Mouse (Mus musculus) hindbrain, postnatal 0 days (tissue): ENCODE data around the gene Prdm4. TPM values are rescaled to one million over a fixed set of nuclear protein-coding genes. Genes with fewer than 3 reads are reported as not detected.
A peak's percentile ranks its signal among the peaks of the same experiment; 100 is the strongest.

Experiments
- ATAC-seq: fragments of 200-750 bp; cut with Nextera tagmentation; 2 replicates; pipeline ENCODE4 v1.8.0; 2017; ENCODE audit warnings: mild to moderate bottlenecking, moderate TSS enrichment, moderate library complexity
- DNase-seq: peaks from one replicate; pipeline ENCODE4 v3.0.0-alpha.2; 2015; ENCODE audit warnings: low spot score
- H3K27ac ChIP-seq: fragments of 300-500 bp; sonication (generic); 2 replicates; pipeline ENCODE4 v1.5.1; 2014; ENCODE audit warnings: mild to moderate bottlenecking
- H3K27me3 ChIP-seq: fragments of 300-500 bp; sonication (generic); 2 replicates; pipeline ENCODE4 v1.6.1; 2014; ENCODE audit warnings: low read length, mixed read lengths; ENCODE audit not compliant: insufficient read depth
- H3K36me3 ChIP-seq: fragments of 300-500 bp; sonication (generic); 2 replicates; pipeline ENCODE4 v1.6.1; 2014; ENCODE audit warnings: low read length, mixed read lengths; ENCODE audit not compliant: insufficient read depth
- H3K4me1 ChIP-seq: fragments of 300-500 bp; sonication (generic); 2 replicates; pipeline ENCODE4 v1.6.1; 2014; ENCODE audit warnings: antibody characterized with exemption, low read length, mixed read lengths; ENCODE audit not compliant: insufficient read depth
- H3K4me2 ChIP-seq: fragments of 300-500 bp; sonication (generic); 2 replicates; pipeline ENCODE4 v1.6.1; 2014; ENCODE audit warnings: low read depth, mild to moderate bottlenecking, low read length, moderate library complexity, mixed read lengths
- H3K4me3 ChIP-seq: fragments of 300-500 bp; sonication (generic); 2 replicates; pipeline ENCODE4 v1.5.1; 2014; ENCODE audit warnings: low read length
- H3K9ac ChIP-seq: fragments of 300-500 bp; sonication (generic); replicated peaks from 2 replicates; pipeline ENCODE4 v1.6.1; 2014; ENCODE audit warnings: mild to moderate bottlenecking, low read length, moderate library complexity, mixed read lengths
- H3K9me3 ChIP-seq: fragments of 300-500 bp; sonication (generic); 2 replicates; pipeline ENCODE4 v1.6.1; 2016; ENCODE audit warnings: low read length, mixed read lengths
- CTCF ChIP-seq: IDR thresholded peaks from 2 replicates; pipeline ENCODE4 v1.5.1; 2016; ENCODE audit warnings: antibody characterized with exemption, control low read depth, low read depth
- WGBS: fragments of 180-500 bp; shearing (Covaris S2); extraction: QIAGEN DNeasy Blood & Tissue Kit; methylation state at CpG from one replicate; pipeline ENCODE4 v1.1.7; 2014; 5-methylcytosine and 5-hydroxymethylcytosine counted together
- polyA plus RNA-seq: library from polyadenylated mRNA; unstranded; fragments of >200 nt; fragmentation: Nextera tagmentation; extraction: Ambion mirVana; gene quantifications from 2 replicates; pipeline ENCODE4 v1.2.1, GENCODE M21; 2015
- total RNA-seq: library from RNA; depleted of rRNA; stranded (reverse); fragments of >200 nt; gene quantifications from 2 replicates; pipeline ENCODE4 v1.2.3, GENCODE M21; 2014; rRNA removed

Gene Prdm4
- total RNA-seq (52.8 and 56.8 TPM in 2 replicates), polyA plus RNA-seq (11.7 and 11.8 TPM in 2 replicates)

DNA sequence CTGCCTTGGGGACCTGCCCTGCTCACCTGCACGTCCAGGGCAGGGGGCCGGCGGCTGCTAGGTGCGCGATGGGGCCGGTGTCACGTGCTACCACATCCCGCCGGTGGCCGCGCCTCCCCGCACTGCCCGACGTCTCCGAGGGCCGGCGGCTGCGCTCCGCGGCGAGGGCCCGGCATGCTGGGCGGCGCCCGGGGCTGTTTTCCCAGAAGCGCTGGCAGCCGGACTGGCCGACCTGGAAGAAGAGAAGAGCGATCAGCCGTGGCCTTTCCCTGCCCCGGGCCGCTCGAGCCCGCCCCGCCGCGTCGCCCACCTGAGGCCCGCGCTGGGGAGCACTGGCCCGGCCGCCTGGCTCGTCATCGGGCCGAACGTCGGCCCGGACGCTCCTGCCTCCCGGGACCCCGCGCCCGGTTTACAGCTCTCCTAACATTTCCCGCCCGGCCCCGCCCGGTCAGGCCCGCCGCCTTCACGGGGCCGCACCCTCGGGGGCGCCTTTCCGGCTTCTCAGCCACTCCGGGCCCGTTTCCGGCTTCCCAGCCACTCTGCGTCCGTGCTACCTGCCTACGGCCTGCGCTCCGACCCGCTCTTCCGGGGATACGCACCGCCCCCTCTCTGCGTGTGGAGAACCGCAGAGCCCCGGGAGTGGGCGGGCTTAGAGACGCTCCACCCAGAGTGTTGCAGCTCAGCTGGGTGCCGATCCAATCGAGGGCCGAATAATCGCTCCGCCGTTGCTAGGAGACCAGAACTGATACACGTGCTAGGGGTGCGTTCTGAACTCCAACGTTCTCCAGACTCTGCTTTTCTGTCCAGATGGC is at the start of gene Prdm4:
Gene Prdm4 (minus strand): TSS at position 645 of the 812 bp plus-strand sequence.
- H3K4me2 ChIP-seq, result peak within 1 kb of the TSS; percentile 78
- H3K36me3 ChIP-seq, result peaks cover 20% of the 10 kb centered on the region; the same call in 1 of the 2 replicates
- WGBS, result under 1% methylated on average over 74 of the region's 90 CpGs
- peak; percentile 52 for TF ChIP-seq CTCF
- H3K4me1 ChIP-seq, result peaks cover 11% of the 10 kb centered on the region; the same call in 1 of the 2 replicates
- no peaks in the 10 kb centered on the region for H3K27me3 ChIP-seq
- peak within 1 kb of the TSS; percentile 83 for H3K9ac ChIP-seq
- peak; percentile 100 for ATAC-seq
- H3K27ac ChIP-seq, result peak within 1 kb of the TSS; percentile 87
- H3K9me3 ChIP-seq, result no peaks in the 10 kb centered on the region
- H3K4me3 ChIP-seq, result peak within 1 kb of the TSS; percentile 93
- DNase-seq, result peak; percentile 99

DNA sequence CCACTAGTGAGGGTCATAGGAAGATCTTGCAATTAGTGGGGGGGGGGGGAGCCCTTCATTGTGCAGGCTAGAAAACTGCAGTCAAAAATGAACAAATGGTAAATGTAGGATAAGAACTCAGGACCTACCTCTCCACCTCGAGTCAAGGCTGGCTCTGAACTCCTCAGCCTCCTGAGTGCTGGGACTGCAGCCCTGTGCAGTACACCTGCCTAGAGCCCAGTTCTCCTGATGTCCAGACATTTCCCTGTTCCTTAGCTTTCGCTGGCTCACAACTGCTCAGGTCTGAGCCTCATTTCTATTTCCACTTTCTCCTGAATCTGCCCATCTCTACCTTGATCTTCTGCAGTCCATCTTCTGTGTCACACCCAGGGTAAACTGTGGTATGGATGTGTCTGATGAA is 49.5 kb upstream of the Prdm4 start:
- Histone ChIP-seq H3K9ac (no peak overlapping the region), H3K27me3 (no peaks in the 10 kb centered on the region), H3K4me3 (no peak overlapping the region), H3K27ac (no peak overlapping the region), H3K4me1 (no peaks in the 10 kb centered on the region), H3K9me3 (no peaks in the 10 kb centered on the region), H3K36me3 (no peaks in the 10 kb centered on the region), H3K4me2 (no peak overlapping the region)
- no peak for TF ChIP-seq CTCF
- DNase-seq (no peak), ATAC-seq (no peak)
- WGBS, result 53% methylated on average over 2 of the region's 2 CpGs

DNA sequence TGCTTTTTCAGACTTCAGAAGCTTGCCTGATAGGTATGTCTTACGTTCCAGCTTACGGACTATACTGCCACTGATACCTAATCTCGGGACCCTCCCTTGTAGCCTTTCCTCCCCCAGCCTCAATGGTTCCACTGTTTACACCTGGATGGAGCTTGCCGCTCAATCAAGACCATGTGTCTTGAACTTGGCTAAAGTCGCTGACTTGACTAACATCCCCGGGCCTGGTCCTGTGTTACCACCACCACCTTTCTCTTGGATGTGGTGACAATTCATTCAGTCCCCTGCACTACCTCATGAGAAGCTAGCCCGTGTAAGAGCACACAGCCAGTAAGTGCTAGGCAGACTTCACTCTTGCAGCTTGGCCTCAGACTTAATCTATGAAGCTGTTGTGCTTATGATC is 47.4 kb upstream of the Prdm4 start:
- TF ChIP-seq CTCF, result no peak
- Histone ChIP-seq H3K36me3 (no peaks in the 10 kb centered on the region), H3K9ac (no peak overlapping the region), H3K27me3 (no peaks in the 10 kb centered on the region), H3K4me2 (no peak overlapping the region), H3K9me3 (no peaks in the 10 kb centered on the region), H3K27ac (no peak overlapping the region), H3K4me3 (no peak overlapping the region), H3K4me1 (no peaks in the 10 kb centered on the region)
- no peak for DNase-seq
- ATAC-seq, result no peak
- WGBS, result 91% methylated on average over 7 of the region's 7 CpGs

DNA sequence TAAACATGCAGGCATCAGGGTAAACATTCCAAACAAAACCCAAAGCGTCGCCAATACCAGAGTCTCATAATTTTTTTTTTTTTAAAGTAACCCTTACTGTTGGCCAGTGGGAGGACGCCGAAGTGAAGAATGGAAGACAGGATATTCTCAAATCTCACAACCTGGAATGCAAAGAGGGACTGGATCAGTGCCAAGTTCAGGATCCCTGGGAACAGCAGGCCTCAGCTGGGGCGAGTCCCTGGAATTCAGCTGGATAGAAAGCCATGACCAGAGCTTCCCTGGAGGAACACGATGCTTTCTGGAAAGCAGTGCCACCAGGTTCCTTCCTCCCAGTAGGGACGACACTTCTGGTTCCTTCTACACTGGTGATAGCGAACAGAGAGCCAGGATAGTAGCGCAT is 46.0 kb upstream of the Prdm4 start:
- DNase-seq (no peak), ATAC-seq (no peak)
- 73% methylated on average over 9 of the region's 9 CpGs for WGBS
- no peak for TF ChIP-seq CTCF
- no peaks in the 10 kb centered on the region for H3K4me1 ChIP-seq
- H3K36me3 ChIP-seq, result no peaks in the 10 kb centered on the region
- no peak overlapping the region for H3K27ac ChIP-seq
- H3K27me3 ChIP-seq, result no peaks in the 10 kb centered on the region
- H3K4me3 ChIP-seq, result no peak overlapping the region
- no peaks in the 10 kb centered on the region for H3K9me3 ChIP-seq
- H3K4me2 ChIP-seq, result no peak overlapping the region
- H3K9ac ChIP-seq, result no peak overlapping the region

DNA sequence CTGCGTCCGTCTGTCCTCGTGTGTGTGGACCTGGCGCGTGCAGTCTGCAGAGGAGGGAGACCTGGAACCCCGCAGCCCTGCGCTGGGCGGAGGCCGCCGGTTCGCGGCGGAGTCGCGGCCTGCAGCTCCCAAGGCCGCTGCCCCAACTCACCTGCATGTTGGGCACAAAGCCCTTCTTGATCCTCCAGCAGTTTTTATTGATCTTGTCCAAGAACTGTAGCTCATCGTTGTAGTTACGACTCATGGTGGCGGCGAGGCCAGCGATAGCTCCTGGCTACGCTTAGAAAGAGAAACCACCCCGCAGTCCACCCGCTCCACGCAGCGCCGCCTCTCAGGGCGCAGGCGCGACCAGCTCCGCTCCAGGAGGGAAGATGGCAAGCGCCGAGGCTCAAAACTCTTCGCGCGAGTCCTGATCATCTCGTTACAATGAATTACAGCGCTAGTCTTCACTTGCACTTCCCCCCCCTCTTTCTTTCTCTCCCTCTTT is 40.6 kb upstream of the Prdm4 start, which contains the start of gene Rtcb:
Gene Rtcb (minus strand): TSS at position 360 of the 487 bp plus-strand sequence.
- peak; percentile 98 for DNase-seq
- WGBS, result under 1% methylated on average over 38 of the region's 38 CpGs

DNA sequence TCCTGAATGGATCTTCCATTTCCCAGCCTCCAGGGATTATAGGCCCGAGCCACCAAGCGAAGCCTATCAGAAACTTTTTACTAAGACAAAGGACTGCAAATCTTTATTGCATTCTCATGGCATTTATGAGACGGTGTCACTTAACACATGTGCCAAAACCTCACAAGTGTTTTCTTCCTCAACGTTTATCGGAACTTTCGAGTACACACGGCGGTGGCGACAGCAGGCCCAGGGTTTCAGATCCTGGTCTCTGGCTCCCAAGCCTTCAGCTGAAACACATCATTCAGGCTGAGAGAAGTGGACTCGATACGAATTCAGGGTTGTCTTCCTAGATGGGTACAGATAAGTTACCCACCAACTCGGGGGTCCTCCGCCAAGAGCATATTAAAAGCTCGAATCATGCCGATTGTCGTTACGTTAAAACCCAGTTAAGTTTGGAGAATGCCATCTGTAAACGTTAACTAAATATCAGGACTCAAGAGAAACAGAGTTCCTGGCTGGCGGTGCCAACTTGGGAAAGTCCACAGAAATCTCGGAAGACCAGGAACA is 40.0 kb upstream of the Prdm4 start:
- Histone ChIP-seq H3K27me3 (no peaks in the 10 kb centered on the region), H3K36me3 (peaks cover 10% of the 10 kb centered on the region; the same call in 1 of the 2 replicates), H3K9ac (peak overlapping the region; percentile 88), H3K4me3 (peak overlapping the region; percentile 95), H3K9me3 (no peaks in the 10 kb centered on the region), H3K27ac (peak overlapping the region; percentile 86), H3K4me1 (peaks cover 3% of the 10 kb centered on the region; the same call in 1 of the 2 replicates), H3K4me2 (peak overlapping the region; percentile 61)
- no peak for TF ChIP-seq CTCF
- 6% methylated on average over 20 of the region's 20 CpGs for WGBS
- DNase-seq (no peak), ATAC-seq (peak; percentile 41; the same call in 1 of the 2 replicates)

More for the DNA sequence above, 40.6 kb upstream of the Prdm4 start, which contains the start of gene Rtcb:
- Histone ChIP-seq H3K27me3 (no peaks in the 10 kb centered on the region), H3K4me1 (peaks cover 3% of the 10 kb centered on the region; the same call in 1 of the 2 replicates), H3K4me3 (peak within 1 kb of the TSS; percentile 95), H3K27ac (peak within 1 kb of the TSS; percentile 86), H3K4me2 (peak within 1 kb of the TSS; percentile 61), H3K9me3 (no peaks in the 10 kb centered on the region), H3K9ac (peak within 1 kb of the TSS; percentile 88), H3K36me3 (peaks cover 10% of the 10 kb centered on the region; the same call in 1 of the 2 replicates)
- ATAC-seq, result peak; percentile 92
- no peak for TF ChIP-seq CTCF
